Mouse (Mus musculus) midbrain, embryonic 15.5 days (tissue): ENCODE results near the gene Sp6. TPM values are rescaled to one million over a fixed set of nuclear protein-coding genes. Genes with fewer than 3 reads are reported as not detected.

Experiments
- ATAC-seq: fragments of 200-750 bp; cut with Nextera tagmentation; replicated peaks from 2 replicates; pipeline ENCODE4 v1.8.0; 2017; ENCODE audit warnings: moderate TSS enrichment
- H3K27ac ChIP-seq: fragments of 300-500 bp; sonication (generic); 2 replicates; pipeline ENCODE4 v1.5.1; 2015; ENCODE audit warnings: mild to moderate bottlenecking, inconsistent platforms
- H3K27me3 ChIP-seq: fragments of 300-500 bp; sonication (generic); replicated peaks from 2 replicates; pipeline ENCODE4 v1.6.1; 2015; ENCODE audit warnings: inconsistent platforms
- H3K36me3 ChIP-seq: fragments of 300-500 bp; sonication (generic); replicated peaks from 2 replicates; pipeline ENCODE4 v1.6.1; 2015; ENCODE audit warnings: inconsistent platforms
- H3K4me1 ChIP-seq: fragments of 300-500 bp; sonication (generic); 2 replicates; pipeline ENCODE4 v1.6.1; 2015; ENCODE audit warnings: inconsistent platforms
- H3K4me2 ChIP-seq: fragments of 300-500 bp; sonication (generic); 2 replicates; pipeline ENCODE4 v1.6.1; 2015; ENCODE audit warnings: inconsistent platforms, mild to moderate bottlenecking, moderate library complexity
- H3K4me3 ChIP-seq: fragments of 300-500 bp; sonication (generic); 2 replicates; pipeline ENCODE4 v1.5.1; 2015; ENCODE audit warnings: mild to moderate bottlenecking, inconsistent platforms
- H3K9ac ChIP-seq: fragments of 300-500 bp; sonication (generic); 2 replicates; pipeline ENCODE4 v1.6.1; 2015; ENCODE audit warnings: mild to moderate bottlenecking, inconsistent platforms
- H3K9me3 ChIP-seq: fragments of 300-500 bp; sonication (generic); 2 replicates; pipeline ENCODE4 v1.6.1; 2016; ENCODE audit warnings: inconsistent platforms
- WGBS: fragments of 180-500 bp; shearing (Covaris S2); methylation state at CpG from one replicate; pipeline ENCODE4 v1.1.7; 2015; ENCODE audit warnings: mixed read lengths; 5-methylcytosine and 5-hydroxymethylcytosine counted together
- polyA plus RNA-seq: library from polyadenylated mRNA; unstranded; fragments of >200 nt; fragmentation: Nextera tagmentation; extraction: Ambion mirVana; gene quantifications from 2 replicates; pipeline ENCODE4 v1.2.1, GENCODE M21; 2015

Gene Sp6
- polyA plus RNA-seq, 1 experiment from 2014 or later, result not detected

DNA sequence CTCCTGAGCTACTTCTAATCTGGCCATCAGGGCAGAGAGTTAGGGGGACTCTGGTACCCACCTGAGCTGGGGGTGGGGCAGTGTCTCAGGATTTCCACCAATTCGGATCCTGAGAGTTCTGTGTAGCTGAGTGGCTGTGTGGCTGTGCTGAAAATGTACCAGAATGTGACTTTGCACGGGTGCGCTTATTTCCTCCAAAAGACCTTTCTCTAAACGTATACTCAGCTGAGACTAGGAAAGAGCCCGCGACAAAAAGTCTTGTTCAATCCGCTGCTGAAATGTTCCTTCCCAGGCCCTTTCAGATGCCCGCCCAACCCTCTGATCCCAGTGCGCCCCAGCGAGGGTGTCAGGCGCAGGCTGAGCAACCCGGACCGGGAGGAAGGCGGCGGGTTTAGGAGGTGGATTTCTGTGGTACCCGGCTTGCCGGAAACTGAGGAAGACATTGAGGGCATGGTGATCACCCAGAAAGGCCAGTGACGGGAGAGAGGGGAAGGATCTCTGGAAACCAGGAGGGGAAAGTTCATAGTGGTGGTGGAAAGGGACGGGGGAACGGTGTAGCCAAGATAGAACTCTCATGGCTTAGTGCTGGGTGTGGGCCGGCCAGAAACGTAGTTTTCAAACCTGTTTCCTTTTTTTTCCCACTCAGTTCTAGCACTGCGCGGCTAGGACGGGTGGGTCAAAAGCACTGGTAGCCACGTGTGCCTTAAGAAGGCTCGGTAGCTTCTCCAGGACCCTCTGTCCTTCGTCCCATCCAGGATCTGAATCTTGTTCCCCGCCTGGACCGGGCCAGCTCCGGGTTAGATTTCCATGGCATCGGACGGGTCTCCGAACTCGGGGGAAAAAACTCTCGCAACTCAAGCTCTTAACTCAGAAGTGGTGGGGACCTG lies 4.7 kb downstream of the Sp6 start:
- peaks cover 78% of the 10 kb centered on the region for H3K27me3 ChIP-seq
- peak overlapping the region; percentile 53 for H3K4me2 ChIP-seq
- under 1% methylated on average over 36 of the region's 36 CpGs for WGBS
- no peaks in the 10 kb centered on the region for H3K9me3 ChIP-seq
- peaks cover 24% of the 10 kb centered on the region for H3K4me1 ChIP-seq
- H3K9ac ChIP-seq, result no peak overlapping the region
- no peak overlapping the region for H3K27ac ChIP-seq
- H3K36me3 ChIP-seq, result no peaks in the 10 kb centered on the region
- H3K4me3 ChIP-seq, result peak overlapping the region; percentile 31; the same call in 1 of the 2 replicates
- ATAC-seq, result no peak

DNA sequence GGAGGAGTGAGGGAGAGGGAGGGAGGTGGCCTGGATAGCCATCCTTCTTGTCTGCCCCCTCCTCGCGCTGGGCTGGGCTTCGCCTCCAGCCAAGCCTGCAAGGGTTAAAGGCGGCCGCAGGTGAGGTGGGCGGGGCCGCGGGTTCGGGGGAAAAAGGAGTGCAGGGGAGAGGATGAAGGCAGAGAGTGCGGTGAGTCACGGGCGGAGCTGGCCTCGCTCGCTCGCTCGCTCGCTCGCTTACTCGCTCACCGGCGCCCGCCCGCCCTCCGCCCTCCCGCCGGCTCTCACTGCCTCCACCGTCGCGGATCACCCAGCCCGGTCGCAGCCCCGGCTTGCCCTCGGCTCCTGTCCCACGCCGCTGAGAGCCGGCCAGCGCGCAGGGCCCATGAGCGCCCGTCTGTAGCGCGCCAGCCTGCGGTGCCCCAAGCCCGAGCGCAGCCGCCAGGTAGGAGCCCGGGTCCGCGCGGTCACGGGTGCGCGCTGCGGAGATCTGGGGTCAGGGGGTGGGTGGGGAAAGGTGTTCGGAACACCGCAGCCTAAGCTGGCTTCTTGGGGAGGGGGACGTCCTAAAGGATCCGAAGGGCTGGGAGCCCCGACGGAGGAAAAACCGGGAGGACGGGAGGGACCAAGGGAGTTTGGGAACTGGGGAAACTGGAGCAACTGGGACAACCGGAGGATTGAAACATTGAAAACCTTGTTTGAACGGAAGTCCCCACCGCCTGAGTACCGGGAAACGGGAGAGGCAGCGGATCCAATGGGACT lies 5.6 kb downstream of the Sp6 start:
- Histone ChIP-seq H3K4me3 (peak overlapping the region; percentile 31), H3K4me1 (peaks cover 24% of the 10 kb centered on the region), H3K9ac (no peak overlapping the region), H3K27ac (no peak overlapping the region), H3K9me3 (no peaks in the 10 kb centered on the region), H3K36me3 (no peaks in the 10 kb centered on the region), H3K4me2 (peak overlapping the region; percentile 53), H3K27me3 (peaks cover 86% of the 10 kb centered on the region)
- ATAC-seq, result no peak
- under 1% methylated on average over 66 of the region's 68 CpGs for WGBS

DNA sequence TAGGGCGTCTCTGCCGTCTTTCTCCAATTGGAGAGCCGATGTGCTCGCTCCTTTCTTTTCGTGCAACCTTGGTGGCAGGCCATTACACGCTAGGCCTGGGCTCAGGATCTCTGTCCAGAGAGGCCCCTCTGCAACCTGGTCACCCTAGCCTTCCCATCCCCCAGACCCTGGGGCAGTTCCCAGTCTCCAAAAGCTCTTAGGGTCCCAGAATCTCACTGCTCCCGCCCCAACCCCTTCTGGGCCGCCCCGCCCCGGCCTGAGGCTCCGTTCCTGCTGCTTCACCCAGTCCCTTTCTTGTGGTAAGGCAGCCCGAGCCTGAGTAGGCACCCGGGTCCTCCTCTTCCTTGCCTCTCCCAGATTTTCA lies 6.1 kb downstream of the Sp6 start:
- Histone ChIP-seq H3K27ac (no peak overlapping the region), H3K9me3 (no peaks in the 10 kb centered on the region), H3K36me3 (no peaks in the 10 kb centered on the region), H3K4me3 (no peak overlapping the region), H3K4me1 (peaks cover 24% of the 10 kb centered on the region), H3K4me2 (no peak overlapping the region), H3K27me3 (peaks cover 92% of the 10 kb centered on the region), H3K9ac (no peak overlapping the region)
- no peak for ATAC-seq
- WGBS, result 3% methylated on average over 13 of the region's 13 CpGs

DNA sequence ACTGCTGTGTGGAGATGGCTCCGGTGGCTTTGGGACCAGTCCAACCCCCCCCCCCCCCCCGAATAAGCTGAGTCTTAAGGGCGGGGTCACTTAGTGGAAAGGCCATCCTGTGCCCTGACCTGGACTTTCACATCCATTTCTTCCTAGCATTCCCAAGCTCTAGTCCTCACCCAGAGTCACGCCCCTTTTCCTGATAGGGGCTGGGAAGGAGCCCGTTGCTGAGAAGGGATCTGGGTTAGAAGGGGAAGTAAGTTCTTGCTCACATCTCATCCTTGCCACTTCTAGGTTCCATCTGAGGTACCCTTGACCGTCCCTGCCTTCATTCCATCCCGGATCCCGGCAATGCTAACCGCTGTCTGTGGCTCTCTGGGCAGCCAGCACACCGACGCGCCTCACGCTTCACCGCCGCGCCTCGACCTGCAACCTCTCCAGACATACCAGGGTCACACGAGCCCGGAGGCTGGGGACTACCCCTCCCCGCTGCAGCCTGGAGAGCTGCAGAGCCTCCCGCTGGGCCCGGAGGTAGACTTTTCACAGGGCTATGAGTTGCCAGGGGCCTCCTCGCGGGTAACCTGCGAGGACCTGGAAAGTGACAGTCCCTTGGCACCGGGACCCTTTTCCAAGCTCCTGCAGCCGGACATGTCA lies 8.0 kb downstream of the Sp6 start:
- ATAC-seq, result no peak
- peaks cover 89% of the 10 kb centered on the region for H3K27me3 ChIP-seq
- 1% methylated on average over 27 of the region's 27 CpGs for WGBS
- peaks cover 30% of the 10 kb centered on the region for H3K4me1 ChIP-seq
- H3K4me2 ChIP-seq, result peak overlapping the region; percentile 80
- H3K27ac ChIP-seq, result no peak overlapping the region
- H3K4me3 ChIP-seq, result peak overlapping the region; percentile 45
- no peak overlapping the region for H3K9ac ChIP-seq
- H3K9me3 ChIP-seq, result no peaks in the 10 kb centered on the region
- no peaks in the 10 kb centered on the region for H3K36me3 ChIP-seq

DNA sequence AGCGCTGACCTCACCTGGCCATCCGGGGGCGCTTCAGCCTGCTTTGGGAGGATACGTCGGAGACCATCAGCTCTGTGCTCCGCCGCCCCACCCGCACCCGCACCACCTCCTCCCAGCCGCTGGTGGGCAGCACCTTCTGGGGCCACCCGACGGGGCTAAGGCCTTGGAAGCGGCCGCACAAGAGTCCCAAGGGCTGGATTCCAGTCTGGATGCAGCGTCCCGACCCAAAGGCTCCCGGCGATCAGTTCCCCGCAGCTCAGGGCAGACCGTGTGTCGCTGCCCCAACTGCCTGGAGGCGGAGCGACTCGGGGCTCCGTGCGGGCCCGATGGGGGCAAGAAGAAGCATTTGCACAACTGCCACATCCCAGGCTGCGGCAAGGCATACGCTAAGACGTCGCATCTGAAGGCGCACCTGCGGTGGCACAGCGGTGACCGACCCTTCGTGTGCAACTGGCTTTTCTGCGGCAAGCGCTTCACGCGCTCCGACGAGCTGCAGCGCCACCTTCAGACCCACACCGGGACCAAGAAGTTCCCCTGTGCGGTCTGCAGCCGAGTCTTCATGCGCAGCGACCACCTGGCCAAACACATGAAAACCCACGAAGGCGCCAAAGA lies 8.8 kb downstream of the Sp6 start:
- H3K4me3 ChIP-seq, result peak overlapping the region; percentile 45
- H3K27ac ChIP-seq, result no peak overlapping the region
- H3K36me3 ChIP-seq, result no peaks in the 10 kb centered on the region
- H3K9ac ChIP-seq, result peak overlapping the region; percentile 39
- peak; percentile 60; the same call in 1 of the 2 replicates for ATAC-seq
- 1% methylated on average over 50 of the region's 50 CpGs for WGBS
- no peaks in the 10 kb centered on the region for H3K9me3 ChIP-seq
- peaks cover 31% of the 10 kb centered on the region for H3K4me1 ChIP-seq
- peaks cover 82% of the 10 kb centered on the region for H3K27me3 ChIP-seq
- peak overlapping the region; percentile 80 for H3K4me2 ChIP-seq

DNA sequence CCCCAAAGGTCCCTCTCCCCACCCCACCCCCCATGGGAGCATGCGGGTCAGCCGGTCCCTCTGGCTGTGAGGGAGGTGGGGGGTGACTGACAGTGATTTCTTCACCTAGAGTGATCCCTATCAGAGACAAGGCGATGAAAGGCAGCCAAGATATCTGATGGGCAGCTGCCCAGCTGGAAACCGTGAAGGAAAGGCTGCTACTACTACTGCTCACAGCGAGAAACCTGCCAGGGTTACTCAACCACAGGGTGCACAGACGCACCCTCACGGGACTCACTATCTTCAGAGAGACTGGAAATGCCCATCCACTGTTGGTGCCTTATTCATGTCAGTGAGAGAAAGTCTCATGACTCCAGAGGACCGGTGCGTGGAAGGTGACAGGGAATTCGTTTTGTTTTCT lies 11.8 kb downstream of the Sp6 start:
- Histone ChIP-seq H3K9ac (no peak overlapping the region), H3K36me3 (no peaks in the 10 kb centered on the region), H3K27ac (no peak overlapping the region), H3K27me3 (peaks cover 58% of the 10 kb centered on the region), H3K9me3 (no peaks in the 10 kb centered on the region), H3K4me2 (no peak overlapping the region), H3K4me1 (peaks cover 23% of the 10 kb centered on the region), H3K4me3 (no peak overlapping the region)
- WGBS, result 19% methylated on average over 10 of the region's 10 CpGs
- ATAC-seq, result no peak

DNA sequence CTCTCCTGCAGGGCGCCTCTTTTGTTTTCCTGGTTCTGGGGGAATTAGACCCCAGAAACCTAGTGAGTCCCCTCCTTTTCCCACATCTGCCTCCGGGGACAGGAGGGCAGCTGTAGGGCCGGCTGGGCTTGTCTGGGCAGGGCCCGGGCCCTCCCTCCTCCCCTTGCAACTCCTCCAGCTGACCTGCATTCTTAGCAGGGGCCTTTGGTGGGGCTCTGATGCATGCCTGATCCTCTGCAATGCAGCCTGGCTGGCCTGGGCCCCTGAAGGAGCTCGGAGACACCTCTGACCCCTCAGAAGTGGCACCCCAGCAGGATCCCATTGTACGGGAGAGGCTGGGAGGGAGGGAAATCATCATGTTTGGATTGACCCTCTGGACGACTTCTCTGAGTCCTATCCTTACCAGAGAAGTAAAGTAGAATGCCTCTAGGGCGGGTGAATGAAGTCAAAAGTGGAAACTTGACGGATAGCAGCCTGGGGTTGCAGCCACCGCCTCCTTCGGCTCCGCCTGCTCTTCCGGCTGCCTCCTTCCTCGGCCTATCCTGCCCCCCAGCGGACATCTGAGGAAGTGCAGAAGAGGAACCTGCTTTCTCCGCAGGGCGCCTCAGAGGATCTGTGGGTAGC lies 12.6 kb downstream of the Sp6 start:
- peaks cover 49% of the 10 kb centered on the region for H3K27me3 ChIP-seq
- H3K9me3 ChIP-seq, result no peaks in the 10 kb centered on the region
- H3K4me2 ChIP-seq, result peak overlapping the region; percentile 39
- H3K4me3 ChIP-seq, result peak overlapping the region; percentile 19
- H3K9ac ChIP-seq, result peak overlapping the region; percentile 15; the same call in 1 of the 2 replicates
- no peaks in the 10 kb centered on the region for H3K36me3 ChIP-seq
- WGBS, result 1% methylated on average over 17 of the region's 17 CpGs
- H3K4me1 ChIP-seq, result peaks cover 32% of the 10 kb centered on the region
- ATAC-seq, result 0 out of 2 replicates have a peak, but pooled peaks have one; percentile 6
- H3K27ac ChIP-seq, result no peak overlapping the region

DNA sequence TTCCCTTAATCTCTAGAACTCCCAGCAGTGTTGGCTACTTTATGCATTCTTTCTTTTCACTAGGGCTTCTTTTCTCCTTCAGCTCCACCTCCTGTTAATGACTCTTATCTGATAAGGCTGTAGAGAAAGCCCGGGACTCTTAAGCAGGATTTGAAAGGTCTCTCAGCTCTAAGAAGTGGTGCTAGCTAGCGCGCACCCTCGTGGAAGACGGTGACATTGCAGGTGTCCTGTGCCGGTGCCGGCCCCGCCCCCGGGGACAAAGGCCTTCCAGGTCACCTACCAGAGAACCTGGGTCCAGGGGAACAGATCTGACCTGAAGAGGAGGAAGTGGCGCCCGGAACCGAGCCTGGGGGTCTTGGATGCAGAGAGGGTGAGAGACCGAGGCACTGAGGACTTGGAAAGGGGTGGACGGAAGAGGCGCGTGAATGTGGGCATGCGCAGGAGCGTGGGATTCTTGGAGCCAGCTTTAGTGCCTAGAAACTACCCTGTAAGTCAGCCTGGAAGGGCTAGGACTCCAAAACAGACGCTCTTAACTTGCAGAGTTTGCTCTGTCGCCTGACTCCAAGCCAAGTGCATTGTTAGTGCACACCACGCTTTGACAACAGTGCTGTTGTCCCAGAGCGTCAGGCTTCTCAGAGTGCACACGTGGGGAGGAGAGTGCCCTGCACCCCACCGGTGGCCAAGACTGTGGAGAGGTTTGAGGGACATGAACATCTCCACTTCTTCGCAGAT lies 16.7 kb downstream of the Sp6 start, which contains the start of gene Scrn2:
Gene Scrn2 (plus strand): TSS at position 253 of the 732 bp plus-strand sequence.
- WGBS, result under 1% methylated on average over 25 of the region's 25 CpGs
- ATAC-seq, result peak; percentile 65
- peak within 1 kb of the TSS; percentile 49 for H3K4me3 ChIP-seq
- no peaks in the 10 kb centered on the region for H3K9me3 ChIP-seq
- peaks cover 9% of the 10 kb centered on the region for H3K27me3 ChIP-seq
- H3K27ac ChIP-seq, result peak within 1 kb of the TSS; percentile 72
- peak within 1 kb of the TSS; percentile 60 for H3K9ac ChIP-seq
- H3K4me2 ChIP-seq, result peak within 1 kb of the TSS; percentile 83
- H3K4me1 ChIP-seq, result peaks cover 16% of the 10 kb centered on the region
- H3K36me3 ChIP-seq, result no peaks in the 10 kb centered on the region

DNA sequence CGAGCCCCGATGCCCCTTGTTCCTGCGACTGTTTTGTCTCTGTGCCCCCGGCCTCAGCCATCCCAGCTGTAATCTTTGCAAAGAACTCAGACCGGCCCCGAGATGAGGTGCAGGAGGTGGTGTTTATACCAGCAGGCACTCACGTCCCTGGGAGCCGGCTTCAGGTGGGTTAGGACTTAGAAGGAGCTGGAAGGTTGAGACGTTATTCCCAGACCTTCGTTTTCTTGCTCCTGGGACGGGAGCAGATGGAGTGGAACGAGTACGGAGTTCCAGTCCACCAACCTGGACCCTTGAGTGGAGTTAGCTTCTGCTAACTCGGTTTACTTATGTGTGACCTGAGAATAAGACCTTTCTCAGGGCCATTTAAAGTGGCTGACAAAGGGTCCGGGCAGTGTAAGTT lies 17.2 kb downstream of the Sp6 start:
- Histone ChIP-seq H3K4me1 (peaks cover 16% of the 10 kb centered on the region), H3K9ac (peak overlapping the region; percentile 60), H3K27me3 (peaks cover 3% of the 10 kb centered on the region; the same call in 1 of the 2 replicates), H3K4me3 (peak overlapping the region; percentile 49), H3K36me3 (no peaks in the 10 kb centered on the region), H3K27ac (peak overlapping the region; percentile 72; the same call in 1 of the 2 replicates), H3K9me3 (no peaks in the 10 kb centered on the region), H3K4me2 (peak overlapping the region; percentile 83)
- ATAC-seq, result no peak
- 16% methylated on average over 15 of the region's 15 CpGs for WGBS

DNA sequence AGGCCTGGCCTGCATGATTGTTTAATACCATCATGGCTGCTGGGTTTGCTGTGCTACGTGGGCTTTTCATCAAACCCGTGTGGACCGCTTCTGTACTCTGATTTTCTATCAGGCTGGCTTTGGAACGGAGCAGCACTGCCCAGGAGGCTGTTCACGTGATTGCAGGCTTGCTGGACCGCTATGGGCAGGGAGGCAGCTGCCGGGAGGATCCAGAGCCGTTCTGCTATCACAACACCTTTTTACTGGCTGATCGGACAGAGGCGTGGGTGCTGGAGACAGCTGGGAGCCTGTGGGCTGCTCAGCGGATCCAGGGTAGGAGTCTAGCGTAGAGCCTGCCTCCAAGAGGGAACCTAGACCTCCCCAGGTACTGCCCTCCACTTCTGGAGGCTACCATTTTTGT lies 18.8 kb downstream of the Sp6 start:
- Histone ChIP-seq H3K9ac (no peak overlapping the region), H3K4me1 (peaks cover 9% of the 10 kb centered on the region), H3K4me3 (no peak overlapping the region), H3K4me2 (no peak overlapping the region), H3K36me3 (no peaks in the 10 kb centered on the region), H3K9me3 (no peaks in the 10 kb centered on the region), H3K27me3 (no peaks in the 10 kb centered on the region), H3K27ac (no peak overlapping the region)
- no peak for ATAC-seq
- WGBS, result 85% methylated on average over 12 of the region's 12 CpGs

DNA sequence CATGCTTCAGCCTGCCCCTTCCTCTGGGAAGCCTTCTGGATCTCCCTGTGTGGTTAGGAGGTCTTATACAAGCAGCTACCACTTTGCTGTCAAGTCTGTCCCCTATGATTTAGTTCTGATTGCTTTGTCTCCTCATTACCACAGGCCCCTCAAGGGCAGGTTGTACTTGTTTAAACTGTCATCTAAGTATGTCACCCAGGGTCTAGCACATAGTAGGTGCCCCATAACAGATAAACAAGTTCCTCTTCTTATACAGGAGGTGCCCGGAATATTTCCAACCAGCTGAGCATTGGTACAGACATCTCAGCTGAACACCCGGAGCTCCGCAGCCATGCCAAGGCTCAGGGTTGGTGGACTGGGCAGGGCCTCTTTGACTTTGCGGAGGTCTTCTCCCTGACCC lies 19.3 kb downstream of the Sp6 start:
- no peak for ATAC-seq
- Histone ChIP-seq H3K27me3 (no peaks in the 10 kb centered on the region), H3K4me2 (no peak overlapping the region), H3K9me3 (no peaks in the 10 kb centered on the region), H3K36me3 (no peaks in the 10 kb centered on the region), H3K4me3 (no peak overlapping the region), H3K27ac (no peak overlapping the region), H3K9ac (no peak overlapping the region), H3K4me1 (peaks cover 9% of the 10 kb centered on the region)
- WGBS, result 95% methylated on average over 4 of the region's 4 CpGs
